In the genomic region with DNA sequence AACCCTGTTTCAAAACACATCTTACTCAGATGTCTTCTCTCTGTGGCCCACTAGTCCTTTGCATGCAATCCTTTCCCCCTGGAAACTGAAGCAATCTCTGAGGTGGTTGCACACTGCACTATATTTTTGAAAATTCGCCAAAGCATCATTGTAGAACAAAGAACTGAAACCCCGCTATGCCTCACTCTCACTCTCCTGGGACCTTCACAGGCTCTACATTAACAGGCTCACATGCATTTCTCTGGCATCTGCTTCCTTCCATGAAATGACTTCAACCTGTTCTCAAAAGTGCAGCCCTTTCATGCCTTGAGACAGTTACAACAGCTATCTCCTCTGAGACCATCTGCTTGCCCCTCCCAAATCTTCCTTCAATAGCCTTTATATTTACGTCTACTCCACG, we compare ENCODE assay signal across 26 mouse cellular contexts. TPM values are rescaled to one million over a fixed set of nuclear protein-coding genes. Genes with fewer than 3 reads are reported as not detected.
DNase-seq lines count a peak whose midpoint lies in the region; ATAC-seq and TF ChIP-seq lines count a peak whose summit lies in the region.
"Had no signal": no experiment of that assay in that cellular context is flagged by ENCODE, and none has a peak within 500 bp of the region (broad histone marks: within the 10 kb centered on the region; RNA-seq: fewer than 3 reads in every experiment).

No protein-coding gene starts in this region.

- no peak overlapping the region for H3K4me3 ChIP-seq in spleen, adult 2 months (ENCODE audit: extremely low read depth, insufficient read depth, insufficient read length)
- H3K4me3 ChIP-seq: embryonic facial prominence, embryonic 10.5 days; embryonic facial prominence, embryonic 13.5 days; erythroblast, embryonic 14.5 days; forebrain, embryonic 12.5 days; forebrain, embryonic 15.5 days; heart, adult 2 months; heart, embryonic 10.5 days; heart, embryonic 13.5 days; hindbrain, embryonic 12.5 days; hindbrain, embryonic 15.5 days had no signal

- H3K4me1 ChIP-seq in spleen, adult 2 months (ENCODE audit: control insufficient read depth, insufficient read depth, insufficient read length) = no peaks in the 10 kb centered on the region
- H3K4me1 ChIP-seq: embryonic facial prominence, embryonic 10.5 days; embryonic facial prominence, embryonic 13.5 days; forebrain, embryonic 15.5 days; heart, embryonic 10.5 days; heart, embryonic 13.5 days; hindbrain, embryonic 12.5 days; hindbrain, embryonic 15.5 days had no signal

- peak overlapping the region; percentile 33; the same call in 1 of the 2 replicates for H3K27ac ChIP-seq in spleen, adult 2 months (ENCODE audit: insufficient read depth, low read length)
- H3K27ac ChIP-seq: embryonic facial prominence, embryonic 10.5 days; embryonic facial prominence, embryonic 13.5 days; forebrain, embryonic 12.5 days; forebrain, embryonic 15.5 days; heart, adult 2 months; heart, embryonic 10.5 days; heart, embryonic 13.5 days; hindbrain, embryonic 12.5 days; hindbrain, embryonic 15.5 days had no signal

- TF ChIP-seq POLR2A in spleen, adult 2 months (IDR thresholded peaks at IDR 0.05; ENCODE audit: low read depth, low read length) = no peak

- no peaks in the 10 kb centered on the region for H3K36me3 ChIP-seq in spleen, adult 2 months (ENCODE audit: control insufficient read depth, insufficient read depth, low read length)
- H3K36me3 ChIP-seq: embryonic facial prominence, embryonic 10.5 days; embryonic facial prominence, embryonic 13.5 days; forebrain, embryonic 12.5 days; forebrain, embryonic 15.5 days; heart, embryonic 10.5 days; hindbrain, embryonic 12.5 days had no signal

- peak; percentile 14 to 26 for DNase-seq in spleen, adult 2 months (ENCODE audit: low read depth in 1 of 2, low spot score in 2 of 2)
- DNase-seq in spleen, adult 12 weeks (ENCODE audit: low spot score) = no peak
- peak; percentile 49 to 53 for DNase-seq in B cell, adult 2 months
- DNase-seq in MN1 (ENCODE audit: low spot score) = no peak
- no peak for DNase-seq in testis, postnatal 10 days (ENCODE audit: low spot score)
- DNase-seq: adrenal gland, adult 8-10 months; adrenal gland, postnatal 25 days; cerebellum, adult 11-12 months; cerebellum, adult 8-10 months; cerebellum, postnatal 10 days; cerebellum, postnatal 36 days; embryo, embryonic 11 days; gastrocnemius, postnatal 25 days; heart, adult 2 months; heart, postnatal 14 days had no signal

- TF ChIP-seq CTCF in spleen, adult 2 months (IDR thresholded peaks at IDR 0.05; ENCODE audit: extremely low read depth, insufficient read depth, insufficient read length, insufficient replicate concordance) = no peak

- peak; percentile 73 for ATAC-seq in neutrophil, adult 5-6 weeks (ENCODE audit: extremely low read depth, insufficient number of reproducible peaks, low FRiP score, poor library complexity, severe bottlenecking)
- ATAC-seq: activated CD4-positive, CD25-positive, alpha-beta regulatory T cell, adult 4 months; forebrain, embryonic 15.5 days had no signal

- WGBS in spleen, adult 2 months = 42% methylated on average over 4 of the region's 4 CpGs

- no peaks in the 10 kb centered on the region for H3K27me3 ChIP-seq in spleen, adult 2 months (ENCODE audit: control insufficient read depth, insufficient read depth, low read length)
- H3K27me3 ChIP-seq: embryonic facial prominence, embryonic 13.5 days; forebrain, embryonic 12.5 days; forebrain, embryonic 15.5 days; heart, embryonic 13.5 days; hindbrain, embryonic 12.5 days; hindbrain, embryonic 15.5 days had no signal

RNA-seq across cellular contexts. Expression of a gene that starts 17.7 kb away (rescaled TPM):
- polyA plus RNA-seq in spleen, adult 2 months (2012; rRNA removed) = 2.3 and 2.4 TPM in 2 replicates
- total RNA-seq in neutrophil, adult 5-6 weeks (2017) = 21.0 and 22.5 TPM in 2 replicates
- polyA plus RNA-seq: erythroblast, embryonic 14.5 days had no signal

RNA-seq across cellular contexts. Expression of a gene that starts 19.3 kb away (rescaled TPM):
- 21.7 and 40.1 TPM in 2 replicates for polyA plus RNA-seq in spleen, adult 2 months (2012; rRNA removed)
- total RNA-seq in neutrophil, adult 5-6 weeks (2017) = 43.8 and 57.3 TPM in 2 replicates

RNA-seq across cellular contexts. Expression of a gene that starts 46.8 kb away (rescaled TPM):
- polyA plus RNA-seq in spleen, adult 2 months (2012; rRNA removed) = 37.5 and 43.3 TPM in 2 replicates
- 51.9 and 63.9 TPM in 2 replicates for total RNA-seq in neutrophil, adult 5-6 weeks (2017)

RNA-seq across cellular contexts. Expression of a gene that starts 46.9 kb away (rescaled TPM):
- 38.3 and 63.0 TPM in 2 replicates for polyA plus RNA-seq in spleen, adult 2 months (2012; rRNA removed)
- total RNA-seq in neutrophil, adult 5-6 weeks (2017) = 123 and 139 TPM in 2 replicates

Comparison
In these comparisons a context has a peak if more than half of its experiments do, and no peak if none do; other contexts are left out.
1. DNase-seq: peak in spleen, adult 2 months (2 of 2) and B cell, adult 2 months (2 of 2); none in spleen, adult 12 weeks (single experiment), MN1 (single experiment) and testis, postnatal 10 days (single experiment).